Mouse (Mus musculus): ENCODE measurements around the gene Vmn1r23.

DNA sequence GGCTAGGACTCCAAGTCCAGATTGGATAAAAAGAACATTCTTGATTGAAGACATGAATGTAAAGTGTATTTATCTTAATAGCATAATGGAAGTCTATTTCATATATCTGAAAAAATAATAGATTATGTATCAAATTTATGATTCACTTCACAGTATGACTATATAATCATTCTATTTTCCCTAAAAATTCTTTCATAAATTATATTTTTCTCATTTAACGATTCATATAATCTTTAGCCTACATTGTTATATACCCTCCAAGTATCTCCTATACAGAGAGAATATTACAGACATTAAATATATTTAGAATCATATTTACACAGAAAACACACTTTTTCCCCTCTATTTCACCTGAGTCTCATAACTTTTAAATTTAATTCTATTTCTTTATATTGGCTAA is at the start of gene Vmn1r23:
- TF ChIP-seq CTCF (IDR thresholded peaks at IDR 0.05; ENCODE audit: low read depth, low read length) (no peak), POLR2A (IDR thresholded peaks at IDR 0.05; ENCODE audit: borderline replicate concordance, low read depth, low read length) (no peak)
